Mouse (Mus musculus): Measurements from ENCODE around the gene 1110065P20Rik. TPM values are rescaled to one million over a fixed set of nuclear protein-coding genes. Genes with fewer than 3 reads are reported as not detected.

The 1110065P20Rik gene
- polyA plus RNA-seq, 1 experiment from 2014 or later: 41.6 TPM

Other genes with a start within 250 kb of the 1110065P20Rik start
- gene 3100002H09Rik, start 240.4 kb downstream of the 1110065P20Rik start, polyA plus RNA-seq (2016; fragmentation: Nextera tagmentation; extraction: Ambion mirVana): not detected in 2 replicates
- gene Pou3f1, start 194.4 kb downstream of the 1110065P20Rik start, polyA plus RNA-seq (2016; fragmentation: Nextera tagmentation; extraction: Ambion mirVana): 0.04 and 0.13 TPM in 2 replicates
- gene Utp11, start 157.6 kb downstream of the 1110065P20Rik start, polyA plus RNA-seq (2016; fragmentation: Nextera tagmentation; extraction: Ambion mirVana): 73.9 and 77.2 TPM in 2 replicates
- 7.7 and 10.1 TPM in 2 replicates for gene Fhl3, start 150.5 kb downstream of the 1110065P20Rik start, polyA plus RNA-seq (2016; fragmentation: Nextera tagmentation; extraction: Ambion mirVana)
- gene Sf3a3, start 136.4 kb downstream of the 1110065P20Rik start, polyA plus RNA-seq (2016; fragmentation: Nextera tagmentation; extraction: Ambion mirVana): 270 and 284 TPM in 2 replicates
- 22.7 and 22.8 TPM in 2 replicates for gene Inpp5b, start 109.3 kb downstream of the 1110065P20Rik start, polyA plus RNA-seq (2016; fragmentation: Nextera tagmentation; extraction: Ambion mirVana)
- gene Mtf1, start 49.1 kb downstream of the 1110065P20Rik start, polyA plus RNA-seq (2016; fragmentation: Nextera tagmentation; extraction: Ambion mirVana): 15.6 and 17.3 TPM in 2 replicates
- gene Yrdc, start 517 bp downstream of the 1110065P20Rik start, polyA plus RNA-seq (2016; fragmentation: Nextera tagmentation; extraction: Ambion mirVana): 43.7 and 45.7 TPM in 2 replicates
- 0.26 and 0.28 TPM in 2 replicates for gene Maneal, start 11.0 kb upstream of the 1110065P20Rik start, polyA plus RNA-seq (2016; fragmentation: Nextera tagmentation; extraction: Ambion mirVana)
- gene Epha10, start 29.7 kb upstream of the 1110065P20Rik start, polyA plus RNA-seq (2016; fragmentation: Nextera tagmentation; extraction: Ambion mirVana): 0.05 and 0.06 TPM in 2 replicates
- gene 9930104L06Rik, start 85.9 kb upstream of the 1110065P20Rik start, polyA plus RNA-seq (2016; fragmentation: Nextera tagmentation; extraction: Ambion mirVana): 14.6 and 17.0 TPM in 2 replicates
- gene Cdca8, start 88.1 kb upstream of the 1110065P20Rik start, polyA plus RNA-seq (2016; fragmentation: Nextera tagmentation; extraction: Ambion mirVana): 221 and 226 TPM in 2 replicates
- 4.8 and 6.3 TPM in 2 replicates for gene Rspo1, start 135.2 kb upstream of the 1110065P20Rik start, polyA plus RNA-seq (2016; fragmentation: Nextera tagmentation; extraction: Ambion mirVana)
- gene Gnl2, start 165.4 kb upstream of the 1110065P20Rik start, polyA plus RNA-seq (2016; fragmentation: Nextera tagmentation; extraction: Ambion mirVana): 83.5 and 83.7 TPM in 2 replicates
- 0.09 and 0.15 TPM in 2 replicates for gene Dnali1, start 214.5 kb upstream of the 1110065P20Rik start, polyA plus RNA-seq (2016; fragmentation: Nextera tagmentation; extraction: Ambion mirVana)
- 35.5 and 35.7 TPM in 2 replicates for gene Snip1, start 215.5 kb upstream of the 1110065P20Rik start, polyA plus RNA-seq (2016; fragmentation: Nextera tagmentation; extraction: Ambion mirVana)
- 64.2 and 70.9 TPM in 2 replicates for gene Meaf6, start 233.9 kb upstream of the 1110065P20Rik start, polyA plus RNA-seq (2016; fragmentation: Nextera tagmentation; extraction: Ambion mirVana)